Mouse (Mus musculus): ENCODE measurements at regions not wholly inside any gene's neighbourhood (a gene's known extent, or its start where the extent isn't known, plus 50 kb on each side); places are given as distances from the start of the nearest gene placed in this dataset.

- peak; percentile 74 for DNase-seq
These were observed 923.5 kb upstream of the Nrxn1 start for GRCm38 (mm10) chr17:92016373-92016772.

GRCm38 (mm10) chr17:92015591-92016151 is 922.8 kb upstream of the Nrxn1 start:
- no peak for DNase-seq

GRCm38 (mm10) chr17:91995584-91995983 is 902.7 kb upstream of the Nrxn1 start:
- no peak for DNase-seq

GRCm38 (mm10) chr17:91995095-91995494 is 902.2 kb upstream of the Nrxn1 start:
- no peak for DNase-seq

- DNase-seq = no peak
These were observed 881.6 kb upstream of the Nrxn1 start for GRCm38 (mm10) chr17:91974505-91974904.
